Mouse (Mus musculus): ENCODE measurements around the gene Cuta.
"Not testable (repeated sequence)": the region's sequence is repeated elsewhere in the genome, so short reads cannot be mapped to it uniquely, and the experiment has no call there.

The Cuta gene

GRCm38 (mm10) chr17:26939178-26939972 lies at the start of gene Cuta:
Cuta (minus strand) TSS chr17:26939569.
- peak; percentile 97 for DNase-seq (ENCODE audit: low spot score)

GRCm38 (mm10) chr17:26985503-26986179 lies 46.3 kb upstream of the Cuta start:
- DNase-seq (ENCODE audit: low spot score): no peak

GRCm38 (mm10) chr17:26983382-26983781 lies 44.0 kb upstream of the Cuta start:
- DNase-seq (ENCODE audit: low spot score): no peak

- DNase-seq (ENCODE audit: low spot score): no peak
These were observed 41.7 kb upstream of the Cuta start for GRCm38 (mm10) chr17:26981050-26981449.

- no peak for DNase-seq (ENCODE audit: low spot score)
These were observed 40.1 kb upstream of the Cuta start for GRCm38 (mm10) chr17:26979426-26979825.

GRCm38 (mm10) chr17:26977354-26977753 lies 38.0 kb upstream of the Cuta start:
- not testable (repeated sequence) for DNase-seq (ENCODE audit: low spot score)

- DNase-seq (ENCODE audit: low spot score): no peak
These were observed 36.0 kb upstream of the Cuta start for GRCm38 (mm10) chr17:26975415-26975814.

GRCm38 (mm10) chr17:26974547-26974946 lies 35.2 kb upstream of the Cuta start:
- DNase-seq (ENCODE audit: low spot score): no peak

GRCm38 (mm10) chr17:26972703-26973574 lies 33.6 kb upstream of the Cuta start, which contains the start of gene Zbtb9:
Zbtb9 (plus strand) TSS chr17:26973167.
- peak; percentile 88 for DNase-seq (ENCODE audit: low spot score)

- no peak for DNase-seq (ENCODE audit: low spot score)
These were observed 32.7 kb upstream of the Cuta start for GRCm38 (mm10) chr17:26972107-26972506.

- no peak for DNase-seq (ENCODE audit: low spot score)
These were observed 32.0 kb upstream of the Cuta start for GRCm38 (mm10) chr17:26971247-26971905.

GRCm38 (mm10) chr17:26970221-26970620 lies 30.9 kb upstream of the Cuta start:
- no peak for DNase-seq (ENCODE audit: low spot score)

- no peak for DNase-seq (ENCODE audit: low spot score)
These were observed 29.9 kb upstream of the Cuta start for GRCm38 (mm10) chr17:26969257-26969656.

GRCm38 (mm10) chr17:26968200-26968611 lies 28.8 kb upstream of the Cuta start:
- DNase-seq (ENCODE audit: low spot score): no peak

GRCm38 (mm10) chr17:26967477-26967876 lies 28.1 kb upstream of the Cuta start:
- no peak for DNase-seq (ENCODE audit: low spot score)

- no peak for DNase-seq (ENCODE audit: low spot score)
These were observed 27.6 kb upstream of the Cuta start for GRCm38 (mm10) chr17:26966993-26967392.

- no peak for DNase-seq (ENCODE audit: low spot score)
These were observed 22.3 kb upstream of the Cuta start for GRCm38 (mm10) chr17:26961572-26962240.

GRCm38 (mm10) chr17:26959815-26960214 lies 20.4 kb upstream of the Cuta start:
- DNase-seq (ENCODE audit: low spot score): no peak

GRCm38 (mm10) chr17:26958880-26959279 lies 19.5 kb upstream of the Cuta start:
- no peak for DNase-seq (ENCODE audit: low spot score)

- peak; percentile 8 for DNase-seq (ENCODE audit: low spot score)
These were observed 18.5 kb upstream of the Cuta start for GRCm38 (mm10) chr17:26957872-26958271.

GRCm38 (mm10) chr17:26956895-26957294 lies 17.5 kb upstream of the Cuta start:
- DNase-seq (ENCODE audit: low spot score): peak; percentile 7
